Mouse (Mus musculus) adrenal gland, adult 8-10 months (tissue): ENCODE results near the gene Hoxa7. TPM values are rescaled to one million over a fixed set of nuclear protein-coding genes. Genes with fewer than 3 reads are reported as not detected.

Source experiments
- microRNA-seq, 2 experiments: library from miRNA; unstranded; fragments of <30 nt; microRNA quantifications; one replicate each; pipeline ENCODE4 v1.2.0; 2022
- total RNA-seq, 4 experiments: library from RNA; stranded (reverse); gene quantifications; 2 replicates each; pipeline ENCODE4 v1.2.4; 2022

Gene Hoxa7
- total RNA-seq, 4 experiments from 2014 or later, result 12.9 to 27.9 (median 19.1) TPM

Small RNAs within 50 kb of the gene (microRNA-seq; reads per million reads assigned to microRNA genes)
- gene Mir196b, result 25.4 to 87.8 reads per million in 2 experiments

Other genes with a start within 250 kb of the Hoxa7 start
- 10 to 100 TPM; 43.7 to 73.2 (median 54.2) TPM for gene Skap2, start 209.3 kb downstream of the Hoxa7 start, total RNA-seq
- 1 to 10 TPM in 1 of 4 experiments, under 1 TPM in 3; 0.23 to 1.1 (median 0.83) TPM for gene Hoxa1, start 63.5 kb downstream of the Hoxa7 start, total RNA-seq
- 1 to 10 TPM in 3 of 4 experiments, under 1 TPM in 1; 0.80 to 3.4 (median 2.6) TPM for gene Hoxa2, start 57.0 kb downstream of the Hoxa7 start, total RNA-seq
- gene 5730596B20Rik, start 44.4 kb downstream of the Hoxa7 start, total RNA-seq, result under 1 TPM; 0.17 to 0.77 (median 0.42) TPM
- 1 to 10 TPM; 1.9 to 3.3 (median 2.7) TPM for gene Hoxa4, start 30.1 kb downstream of the Hoxa7 start, total RNA-seq
- gene Hoxa5, start 17.3 kb downstream of the Hoxa7 start, total RNA-seq, result 10 to 100 TPM; 10.8 to 15.6 (median 13.3) TPM
- gene Hoxa6, start 13.1 kb downstream of the Hoxa7 start, total RNA-seq, result 1 to 10 TPM; 3.6 to 9.5 (median 5.2) TPM
- gene Hoxa3, start 8.5 kb downstream of the Hoxa7 start, total RNA-seq, result 1 to 10 TPM; 2.9 to 9.8 (median 6.8) TPM
- gene Gm28308, start 8.5 kb downstream of the Hoxa7 start, total RNA-seq, result 1 to 10 TPM in 2 of 4 experiments, under 1 TPM in 2; 0.49 to 2.8 (median 1.4) TPM
- under 1 TPM in 3 of 4 experiments, not detected in 1; 0.27 to 0.56 (median 0.55) TPM for gene Hoxa9, start 9.2 kb upstream of the Hoxa7 start, total RNA-seq
- under 1 TPM in 2 of 4 experiments, not detected in 2; 0.15 to 0.16 TPM for gene Hoxa10, start 19.0 kb upstream of the Hoxa7 start, total RNA-seq
- not detected for gene Hoxa11, start 24.0 kb upstream of the Hoxa7 start, total RNA-seq
- gene Hoxa13, start 39.0 kb upstream of the Hoxa7 start, total RNA-seq, result not detected
- not detected for gene Evx1, start 91.6 kb upstream of the Hoxa7 start, total RNA-seq